Mouse (Mus musculus) kidney, adult 18-20 months (tissue): ENCODE measurements around the gene Cldn34c4.

Source experiments
- DNase-seq: peaks from one replicate; pipeline ENCODE4 v3.0.0; 2021

The Cldn34c4 gene

DNA sequence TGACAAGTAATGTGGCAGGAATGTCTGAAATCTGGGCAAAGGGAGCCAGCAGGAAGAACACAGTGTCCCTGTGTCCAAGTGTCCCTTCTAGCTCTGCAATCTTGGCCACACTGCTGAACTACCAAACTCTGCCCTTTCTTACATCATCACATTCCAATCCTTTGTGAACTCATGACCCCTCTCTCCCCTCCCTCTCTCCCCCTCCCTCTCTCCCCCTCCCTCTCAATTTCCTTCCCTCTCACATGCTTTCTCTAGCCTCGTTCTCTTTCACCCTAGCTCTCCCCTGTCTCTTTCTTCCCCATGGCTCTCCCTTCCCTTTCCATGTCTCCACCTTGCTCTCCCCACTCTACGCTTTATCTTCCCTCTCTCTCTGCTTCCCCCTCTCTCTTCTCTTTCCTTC, at the start of gene Cldn34c4:
Gene Cldn34c4 (minus strand): TSS at position 101 of the 400 bp plus-strand sequence.
- no peak for DNase-seq

DNA sequence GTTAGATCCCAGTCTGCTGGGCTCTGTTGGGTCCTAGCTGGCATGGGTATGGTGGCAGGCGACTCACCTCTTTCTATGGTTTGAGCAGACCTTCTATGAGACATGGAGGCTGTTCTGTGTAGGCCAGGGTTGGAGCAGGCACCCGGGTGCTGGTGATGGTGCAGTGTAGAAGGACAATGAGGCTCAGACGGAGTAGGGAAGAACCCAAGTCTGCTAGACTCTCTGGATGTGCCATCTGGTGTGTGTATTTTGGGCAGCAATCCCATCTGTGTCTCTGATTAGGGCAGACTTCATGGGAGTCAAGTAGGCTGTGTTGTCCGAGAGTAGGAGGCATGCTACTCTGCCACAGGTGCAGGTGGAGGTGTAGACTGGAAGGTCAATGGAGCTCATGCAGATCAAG, 10.7 kb upstream of the Cldn34c4 start:
- no peak for DNase-seq
